Mouse (Mus musculus): Measurements from ENCODE around the gene Arnt. TPM values are rescaled to one million over a fixed set of nuclear protein-coding genes. Genes with fewer than 3 reads are reported as not detected.

Arnt gene
- polyA plus RNA-seq (2014; fragmentation: Illumina TruSeq; extraction: RNeasy Lipid Tissue Mini Kit (QIAGEN cat#74804); ENCODE audit: insufficient read depth, low read depth, low replicate concordance) = 15.8 TPM

DNA sequence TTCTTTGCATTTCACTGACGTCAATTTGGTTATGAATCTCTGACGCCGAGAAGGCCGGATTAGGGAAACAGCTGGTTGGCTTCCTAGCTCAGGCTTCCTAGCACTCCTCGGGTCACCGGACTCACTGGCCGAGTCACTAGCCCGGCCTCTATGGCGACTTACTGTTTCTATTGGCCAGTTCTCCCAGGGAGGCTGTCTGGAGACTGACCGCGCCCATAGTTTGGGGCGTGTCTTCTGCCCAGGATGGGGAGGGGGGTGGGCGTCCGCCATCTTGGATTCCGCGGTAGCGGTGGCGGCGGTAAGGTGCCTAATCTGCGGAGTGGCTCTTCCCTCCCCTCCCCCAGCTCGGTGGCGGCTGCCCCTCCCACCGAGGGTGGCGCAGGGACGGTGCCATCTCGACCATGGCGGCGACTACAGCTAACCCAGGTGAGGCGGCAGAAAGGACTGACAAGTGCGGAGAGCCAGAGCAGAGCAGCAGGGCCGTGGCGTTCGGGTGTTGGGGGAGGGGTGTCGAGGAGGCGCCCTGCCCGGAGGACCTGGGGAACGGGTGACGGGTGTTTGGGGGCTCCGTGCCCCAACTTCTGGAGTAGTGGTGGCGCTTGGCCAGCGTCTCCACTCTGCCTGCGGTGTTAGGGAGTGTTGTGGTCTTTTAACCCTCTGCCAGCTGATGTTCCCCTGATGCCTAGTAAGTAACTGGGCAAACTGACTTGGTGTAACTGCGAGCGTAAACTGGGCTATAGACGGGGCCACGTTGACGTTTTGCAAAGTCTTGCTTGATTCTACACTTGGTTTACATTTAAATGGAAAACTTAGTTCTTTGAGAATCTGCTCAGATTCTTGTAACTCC lies at the start of gene Arnt:
Arnt (plus strand) TSS at position 253 of the 847 bp plus-strand sequence.

DNA sequence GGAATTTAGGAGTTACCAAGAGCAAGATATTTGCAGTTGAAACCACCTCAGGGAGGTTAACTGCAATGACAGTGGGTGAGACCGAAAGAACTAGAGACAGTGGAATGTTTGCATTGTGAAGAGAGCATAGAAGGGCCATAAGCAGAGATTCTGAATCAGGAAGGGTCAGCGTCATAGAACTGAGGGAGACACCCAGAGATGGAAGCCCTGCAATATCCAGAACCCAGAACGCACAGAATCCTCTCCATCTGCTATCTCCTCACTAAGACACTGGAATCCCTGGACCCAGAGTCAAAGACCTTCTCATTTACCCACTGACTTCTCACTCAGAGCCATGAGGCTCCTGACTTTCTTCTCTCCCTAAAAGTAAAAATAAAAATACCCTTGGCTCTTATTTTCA lies 31.4 kb upstream of the Arnt start, which contains the start of gene 4930558C23Rik:
4930558C23Rik (minus strand) TSS at position 101 of the 400 bp plus-strand sequence.

DNA sequence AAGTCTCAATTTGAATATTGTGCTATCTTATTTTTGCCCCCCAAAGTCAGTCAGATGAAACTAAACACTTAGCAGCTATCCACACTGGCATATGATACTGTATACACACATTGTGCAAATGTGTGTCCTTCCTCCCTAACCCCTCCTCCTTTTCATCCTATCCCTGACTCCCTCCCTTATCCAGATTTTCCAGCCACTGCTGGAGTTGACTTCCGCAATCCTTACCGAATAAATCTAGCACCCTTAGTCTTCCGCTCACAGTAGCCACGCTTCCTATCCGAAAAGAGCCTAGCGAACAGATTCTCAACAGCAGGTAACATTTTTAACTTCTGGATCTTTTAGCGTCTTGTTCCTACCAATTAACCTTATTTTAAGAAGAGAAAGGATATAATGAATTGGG lies 64.8 kb downstream of the Arnt start, which contains the start of gene Ctsk:
Ctsk (plus strand) TSS at position 233 of the 400 bp plus-strand sequence.

DNA sequence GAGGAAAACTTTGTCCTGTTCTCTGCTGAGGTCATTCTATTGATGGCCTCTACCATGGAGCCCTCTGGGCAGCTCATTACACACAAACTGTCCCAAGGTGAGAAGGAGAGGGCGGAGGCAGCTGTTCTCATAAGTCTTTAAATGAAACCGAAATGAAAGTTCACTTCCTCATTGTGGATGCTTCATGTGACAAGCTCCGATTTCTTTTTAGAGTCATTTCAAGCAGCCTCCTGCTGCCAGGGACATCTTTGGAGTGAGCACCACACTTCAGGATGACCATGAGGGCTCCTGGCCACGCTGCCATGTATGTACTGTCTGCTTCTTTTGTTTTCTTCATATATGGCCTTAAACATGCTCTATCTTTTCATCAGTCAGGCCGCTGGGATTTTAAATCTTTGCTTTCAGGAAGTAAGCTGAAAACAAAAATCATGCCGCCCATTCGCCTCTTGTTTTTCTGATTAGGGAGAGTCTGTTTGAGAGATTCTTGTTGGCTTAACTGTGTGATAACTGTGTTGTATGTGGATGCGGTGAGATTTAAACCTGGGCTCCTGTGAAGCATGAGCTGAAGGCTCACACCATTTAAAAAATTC lies 92.5 kb downstream of the Arnt start, which contains the start of gene Ctss:
Ctss (plus strand) TSS at position 165 of the 590 bp plus-strand sequence.

Other genes with a start within 250 kb of the Arnt start
- 6.1 TPM for gene Gabpb2, start 216.5 kb upstream of the Arnt start, polyA plus RNA-seq (2014; fragmentation: Illumina TruSeq; extraction: RNeasy Lipid Tissue Mini Kit (QIAGEN cat#74804); ENCODE audit: insufficient read depth, low read depth, low replicate concordance)
- 80.1 TPM for gene Cdc42se1, start 205.7 kb upstream of the Arnt start, polyA plus RNA-seq (2014; fragmentation: Illumina TruSeq; extraction: RNeasy Lipid Tissue Mini Kit (QIAGEN cat#74804); ENCODE audit: insufficient read depth, low read depth, low replicate concordance)
- 5.0 TPM for gene Mllt11, start 202.2 kb upstream of the Arnt start, polyA plus RNA-seq (2014; fragmentation: Illumina TruSeq; extraction: RNeasy Lipid Tissue Mini Kit (QIAGEN cat#74804); ENCODE audit: insufficient read depth, low read depth, low replicate concordance)
- 0.84 TPM for gene Gm128, start 192.8 kb upstream of the Arnt start, polyA plus RNA-seq (2014; fragmentation: Illumina TruSeq; extraction: RNeasy Lipid Tissue Mini Kit (QIAGEN cat#74804); ENCODE audit: insufficient read depth, low read depth, low replicate concordance)
- gene Bnipl, start 183.2 kb upstream of the Arnt start, polyA plus RNA-seq (2014; fragmentation: Illumina TruSeq; extraction: RNeasy Lipid Tissue Mini Kit (QIAGEN cat#74804); ENCODE audit: insufficient read depth, low read depth, low replicate concordance) = 6.7 TPM
- 41.4 TPM for gene Mindy1, start 153.0 kb upstream of the Arnt start, polyA plus RNA-seq (2014; fragmentation: Illumina TruSeq; extraction: RNeasy Lipid Tissue Mini Kit (QIAGEN cat#74804); ENCODE audit: insufficient read depth, low read depth, low replicate concordance)
- gene Prune1, start 152.3 kb upstream of the Arnt start, polyA plus RNA-seq (2014; fragmentation: Illumina TruSeq; extraction: RNeasy Lipid Tissue Mini Kit (QIAGEN cat#74804); ENCODE audit: insufficient read depth, low read depth, low replicate concordance) = 11.4 TPM
- 4.2 TPM for gene Anxa9, start 127.2 kb upstream of the Arnt start, polyA plus RNA-seq (2014; fragmentation: Illumina TruSeq; extraction: RNeasy Lipid Tissue Mini Kit (QIAGEN cat#74804); ENCODE audit: insufficient read depth, low read depth, low replicate concordance)
- 149 TPM for gene Cers2, start 119.6 kb upstream of the Arnt start, polyA plus RNA-seq (2014; fragmentation: Illumina TruSeq; extraction: RNeasy Lipid Tissue Mini Kit (QIAGEN cat#74804); ENCODE audit: insufficient read depth, low read depth, low replicate concordance)
- gene Setdb1, start 77.2 kb upstream of the Arnt start, polyA plus RNA-seq (2014; fragmentation: Illumina TruSeq; extraction: RNeasy Lipid Tissue Mini Kit (QIAGEN cat#74804); ENCODE audit: insufficient read depth, low read depth, low replicate concordance) = 9.2 TPM
- gene 4930558C23Rik, start 31.5 kb upstream of the Arnt start, polyA plus RNA-seq (2014; fragmentation: Illumina TruSeq; extraction: RNeasy Lipid Tissue Mini Kit (QIAGEN cat#74804); ENCODE audit: insufficient read depth, low read depth, low replicate concordance) = not detected
- gene Ctsk, start 64.9 kb downstream of the Arnt start, polyA plus RNA-seq (2014; fragmentation: Illumina TruSeq; extraction: RNeasy Lipid Tissue Mini Kit (QIAGEN cat#74804); ENCODE audit: insufficient read depth, low read depth, low replicate concordance) = 22.5 TPM
- 277 TPM for gene Ctss, start 92.4 kb downstream of the Arnt start, polyA plus RNA-seq (2014; fragmentation: Illumina TruSeq; extraction: RNeasy Lipid Tissue Mini Kit (QIAGEN cat#74804); ENCODE audit: insufficient read depth, low read depth, low replicate concordance)
- gene Hormad1, start 125.3 kb downstream of the Arnt start, polyA plus RNA-seq (2014; fragmentation: Illumina TruSeq; extraction: RNeasy Lipid Tissue Mini Kit (QIAGEN cat#74804); ENCODE audit: insufficient read depth, low read depth, low replicate concordance) = not detected
- gene Golph3l, start 154.5 kb downstream of the Arnt start, polyA plus RNA-seq (2014; fragmentation: Illumina TruSeq; extraction: RNeasy Lipid Tissue Mini Kit (QIAGEN cat#74804); ENCODE audit: insufficient read depth, low read depth, low replicate concordance) = 17.7 TPM
- gene Ensa, start 190.6 kb downstream of the Arnt start, polyA plus RNA-seq (2014; fragmentation: Illumina TruSeq; extraction: RNeasy Lipid Tissue Mini Kit (QIAGEN cat#74804); ENCODE audit: insufficient read depth, low read depth, low replicate concordance) = 61.9 TPM
- gene Mcl1, start 224.4 kb downstream of the Arnt start, polyA plus RNA-seq (2014; fragmentation: Illumina TruSeq; extraction: RNeasy Lipid Tissue Mini Kit (QIAGEN cat#74804); ENCODE audit: insufficient read depth, low read depth, low replicate concordance) = 167 TPM